Mouse (Mus musculus) lung, embryonic 16.5 days (tissue): ENCODE measurements around the gene B3galt1. TPM values are rescaled to one million over a fixed set of nuclear protein-coding genes. Genes with fewer than 3 reads are reported as not detected.

Source experiments
- ATAC-seq: fragments of 200-750 bp; cut with Nextera tagmentation; 2 replicates; pipeline ENCODE4 v1.8.0; 2017; ENCODE audit warnings: low read depth, mild to moderate bottlenecking, moderate library complexity
- H3K27ac ChIP-seq: fragments of 300-500 bp; sonication (generic); 2 replicates; pipeline ENCODE4 v1.5.1; 2014; ENCODE audit warnings: mild to moderate bottlenecking, control low read depth, low read length
- H3K27me3 ChIP-seq: fragments of 300-500 bp; sonication (generic); 2 replicates; pipeline ENCODE4 v1.6.1; 2014; ENCODE audit warnings: low read depth, low read length, mixed read lengths; ENCODE audit not compliant: control insufficient read depth, insufficient read depth
- H3K36me3 ChIP-seq: fragments of 300-500 bp; sonication (generic); 2 replicates; pipeline ENCODE4 v1.6.1; 2014; ENCODE audit warnings: low read length; ENCODE audit not compliant: control insufficient read depth, insufficient read depth
- H3K4me1 ChIP-seq: fragments of 300-500 bp; sonication (generic); replicated peaks from 2 replicates; pipeline ENCODE4 v1.6.1; 2014; ENCODE audit warnings: low read length, mixed read lengths; ENCODE audit not compliant: control insufficient read depth, insufficient read depth
- H3K4me2 ChIP-seq: fragments of 300-500 bp; sonication (generic); 2 replicates; pipeline ENCODE4 v1.6.1; 2014; ENCODE audit warnings: low read depth, low read length, control low read depth
- H3K4me3 ChIP-seq: fragments of 300-500 bp; sonication (generic); 2 replicates; pipeline ENCODE4 v1.5.1; 2014; ENCODE audit warnings: mild to moderate bottlenecking, low read length, control low read depth
- H3K9ac ChIP-seq: fragments of 300-500 bp; sonication (generic); 2 replicates; pipeline ENCODE4 v1.6.1; 2014; ENCODE audit warnings: low read length, control low read depth
- H3K9me3 ChIP-seq: fragments of 300-500 bp; sonication (generic); 2 replicates; pipeline ENCODE4 v1.6.1; 2016; ENCODE audit warnings: low read length; ENCODE audit not compliant: control insufficient read depth
- WGBS: fragments of 180-500 bp; shearing (Covaris S2); extraction: QIAGEN DNeasy Blood & Tissue Kit; methylation state at CpG from one replicate; pipeline ENCODE4 v1.1.7; 2014; 5-methylcytosine and 5-hydroxymethylcytosine counted together
- polyA plus RNA-seq: library from polyadenylated mRNA; unstranded; fragments of >200 nt; fragmentation: Nextera tagmentation; extraction: Ambion mirVana; gene quantifications from 2 replicates; pipeline ENCODE4 v1.2.1, GENCODE M21; 2015

The B3galt1 gene
- polyA plus RNA-seq, result 2.0 and 2.1 TPM in 2 replicates

DNA sequence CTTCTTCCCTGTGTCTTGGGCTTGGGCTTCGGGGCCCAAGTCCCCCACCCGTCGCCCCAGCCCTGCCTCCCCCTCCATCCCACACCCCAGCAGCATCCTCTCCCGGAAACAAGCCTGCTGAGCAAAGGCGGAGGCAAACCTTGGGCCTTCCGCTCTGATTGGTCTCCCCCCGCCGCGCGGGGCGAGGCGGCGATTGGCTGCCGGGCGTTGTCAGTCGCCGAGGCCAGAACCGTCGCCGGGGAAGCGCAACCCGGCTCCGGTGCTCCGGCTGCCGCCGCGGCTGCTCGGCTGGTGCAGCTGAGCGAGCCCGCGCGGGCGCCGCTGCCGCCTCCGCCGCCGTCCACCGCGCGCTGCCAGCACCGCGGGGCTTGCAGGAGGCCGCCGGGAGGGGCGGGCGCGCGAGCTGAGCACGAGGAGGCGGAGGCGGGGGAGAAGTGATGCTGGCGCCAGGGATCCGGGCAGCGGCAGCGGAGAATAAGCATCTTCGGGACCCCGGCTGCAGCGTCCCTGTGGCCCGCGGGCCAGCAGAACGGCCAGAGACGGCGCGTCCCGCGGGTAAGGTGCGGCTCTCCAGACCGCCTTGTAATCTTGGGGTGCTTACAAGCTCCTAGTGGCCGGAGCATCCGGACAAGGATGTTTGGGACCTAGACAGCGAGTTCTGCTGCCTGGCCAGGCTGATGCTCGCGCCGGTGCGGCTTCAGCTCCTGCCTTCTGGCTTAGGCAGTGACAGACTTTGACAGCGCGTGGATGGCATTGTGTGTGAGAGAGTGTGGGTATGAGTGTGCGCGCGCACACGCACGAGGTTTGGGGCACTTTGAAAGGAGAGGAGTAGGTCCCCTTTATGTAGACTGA is at the start of gene B3galt1:
B3galt1 (plus strand) TSS at position 392 of the 852 bp plus-strand sequence.
- H3K36me3 ChIP-seq, result no peaks in the 10 kb centered on the region
- under 1% methylated on average over 82 of the region's 83 CpGs for WGBS
- peak; percentile 98 for ATAC-seq

DNA sequence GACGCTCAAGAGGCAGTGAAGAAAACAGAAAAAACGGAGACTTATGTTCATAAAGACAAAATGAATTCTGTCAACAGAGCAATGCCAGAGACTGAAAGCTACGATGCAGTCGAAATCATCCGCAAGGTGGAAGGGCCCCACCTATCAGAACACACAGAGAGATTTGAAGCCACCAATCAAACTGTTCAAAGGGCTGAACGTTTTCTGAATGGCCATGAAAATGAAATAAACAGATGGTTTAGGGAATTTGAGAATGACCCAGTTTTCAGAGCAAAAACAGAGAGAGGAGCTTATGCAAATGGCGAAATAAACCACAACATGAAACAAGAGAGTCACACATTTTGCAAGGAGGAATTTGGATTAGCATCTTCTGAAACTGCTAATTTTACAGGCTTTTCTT is 49.3 kb upstream of the B3galt1 start:
- ATAC-seq, result no peak
- WGBS, result 85% methylated on average over 7 of the region's 7 CpGs
- Histone ChIP-seq H3K4me1 (no peaks in the 10 kb centered on the region), H3K27ac (no peak overlapping the region), H3K27me3 (no peaks in the 10 kb centered on the region), H3K4me2 (no peak overlapping the region), H3K9ac (no peak overlapping the region), H3K4me3 (no peak overlapping the region), H3K36me3 (no peaks in the 10 kb centered on the region), H3K9me3 (no peaks in the 10 kb centered on the region)

More for the DNA sequence above, at the start of gene B3galt1:
- peak within 1 kb of the TSS; percentile 45 for H3K9ac ChIP-seq
- peaks cover 12% of the 10 kb centered on the region for H3K27me3 ChIP-seq
- peak within 1 kb of the TSS; percentile 94 for H3K4me2 ChIP-seq
- no peak within 1 kb of the TSS for H3K27ac ChIP-seq
- H3K4me1 ChIP-seq, result peaks cover 11% of the 10 kb centered on the region
- H3K9me3 ChIP-seq, result no peaks in the 10 kb centered on the region
- peak within 1 kb of the TSS; percentile 66 for H3K4me3 ChIP-seq

DNA sequence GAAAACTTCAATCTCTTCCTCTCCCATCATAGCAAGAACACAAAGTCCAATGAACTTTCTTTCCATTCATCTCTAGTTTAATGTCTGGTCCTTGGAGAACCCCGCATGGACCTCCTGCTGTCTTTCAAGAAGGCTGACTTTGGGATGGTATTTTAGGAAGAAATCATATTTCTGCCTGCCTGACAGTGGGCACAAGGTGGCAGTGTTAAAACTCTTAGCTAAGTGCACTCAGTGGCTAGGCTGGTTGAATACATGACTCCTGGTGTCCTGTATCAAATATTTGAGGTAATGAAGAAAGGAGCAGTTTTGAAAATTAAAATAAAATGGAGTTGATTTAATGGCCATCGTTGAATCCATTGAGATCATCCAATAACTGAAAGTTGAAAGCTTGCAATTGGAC is 30.3 kb upstream of the B3galt1 start:
- no peak overlapping the region for H3K27ac ChIP-seq
- H3K9ac ChIP-seq, result no peak overlapping the region
- WGBS, result 90% methylated on average over 2 of the region's 2 CpGs
- H3K4me2 ChIP-seq, result no peak overlapping the region
- no peaks in the 10 kb centered on the region for H3K36me3 ChIP-seq
- ATAC-seq, result no peak
- no peaks in the 10 kb centered on the region for H3K4me1 ChIP-seq
- H3K4me3 ChIP-seq, result no peak overlapping the region
- no peaks in the 10 kb centered on the region for H3K9me3 ChIP-seq
- H3K27me3 ChIP-seq, result no peaks in the 10 kb centered on the region

DNA sequence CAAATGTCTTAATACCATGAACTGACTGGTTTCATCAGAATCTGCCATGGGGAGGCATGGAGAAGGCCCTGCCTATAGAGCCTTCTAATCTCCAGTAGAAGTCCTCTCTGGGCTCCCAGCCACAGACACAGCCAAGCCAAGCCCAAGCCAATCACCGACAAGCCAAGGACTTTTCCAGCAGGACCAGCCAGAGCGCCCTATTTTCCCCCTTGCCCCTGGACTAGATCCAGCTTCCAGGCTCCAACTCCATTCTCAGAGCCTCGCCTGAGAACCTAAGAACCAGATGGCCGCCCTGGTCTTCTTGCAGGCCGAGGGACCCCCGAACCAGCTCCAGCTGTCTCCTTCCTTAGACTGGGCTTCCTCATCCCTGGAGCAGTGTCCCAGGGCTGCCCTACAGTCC is 26.2 kb upstream of the B3galt1 start:
- Histone ChIP-seq H3K9me3 (no peaks in the 10 kb centered on the region), H3K4me1 (no peaks in the 10 kb centered on the region), H3K27ac (no peak overlapping the region), H3K4me3 (no peak overlapping the region), H3K36me3 (no peaks in the 10 kb centered on the region), H3K4me2 (no peak overlapping the region), H3K9ac (no peak overlapping the region), H3K27me3 (no peaks in the 10 kb centered on the region)
- 81% methylated on average over 6 of the region's 6 CpGs for WGBS
- ATAC-seq, result no peak

DNA sequence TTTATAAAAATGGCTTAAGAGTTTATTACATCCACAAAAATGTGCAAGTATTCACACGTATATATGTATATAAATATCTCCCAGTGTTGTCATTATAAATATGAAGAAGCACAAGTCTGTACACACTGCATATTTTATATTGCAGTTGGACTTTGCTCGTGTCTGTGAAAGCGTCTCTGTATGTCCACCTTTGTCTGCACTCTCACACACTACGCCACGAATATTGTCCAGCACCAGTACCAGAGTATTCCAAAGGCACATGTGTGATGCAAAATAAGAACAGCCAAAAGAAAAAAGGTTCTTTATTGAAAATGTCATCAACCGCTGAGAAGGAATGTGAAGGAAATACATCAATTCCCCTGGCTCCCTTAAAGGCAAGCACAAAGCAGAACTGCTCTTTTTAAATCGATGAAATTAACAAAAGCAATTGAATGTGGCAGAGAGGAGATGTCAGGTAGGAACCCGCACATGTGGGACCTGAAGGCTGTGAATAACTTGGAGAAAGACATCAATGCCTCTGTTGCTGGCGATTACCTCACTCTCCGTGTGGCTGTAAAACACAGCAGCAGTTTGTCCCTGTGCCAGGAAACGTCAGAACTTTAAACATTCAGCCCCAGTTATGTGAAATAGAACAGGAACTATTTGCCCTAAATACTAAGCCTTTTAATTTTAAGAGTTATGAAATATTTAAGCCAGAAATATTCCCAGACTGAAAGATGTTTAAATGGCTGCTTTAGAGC is 23.5 kb upstream of the B3galt1 start:
- WGBS, result 53% methylated on average over 11 of the region's 11 CpGs

DNA sequence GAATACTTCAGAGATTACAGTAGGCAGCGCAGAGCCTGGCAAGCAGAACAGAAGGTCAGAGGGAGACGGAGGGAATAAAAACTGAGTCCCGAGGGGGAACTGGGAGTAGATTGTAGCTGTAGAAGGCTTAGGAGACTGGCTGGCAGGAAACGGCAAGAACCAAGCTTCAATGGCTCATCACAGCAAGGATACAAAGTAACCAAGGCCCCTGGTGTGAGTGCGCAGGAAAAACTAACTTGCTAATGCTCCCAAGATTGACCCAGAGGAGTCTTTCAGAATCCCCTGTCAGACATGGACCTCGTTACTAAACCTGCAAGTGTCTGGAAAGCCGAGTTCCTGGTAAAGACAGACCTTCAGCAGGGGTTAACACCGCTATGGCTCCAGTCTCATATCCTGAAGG is 21.2 kb upstream of the B3galt1 start:
- H3K27me3 ChIP-seq, result no peaks in the 10 kb centered on the region
- no peaks in the 10 kb centered on the region for H3K4me1 ChIP-seq
- H3K9me3 ChIP-seq, result no peaks in the 10 kb centered on the region
- no peaks in the 10 kb centered on the region for H3K36me3 ChIP-seq
- no peak overlapping the region for H3K4me3 ChIP-seq
- no peak overlapping the region for H3K4me2 ChIP-seq
- no peak overlapping the region for H3K9ac ChIP-seq
- no peak overlapping the region for H3K27ac ChIP-seq
- ATAC-seq, result no peak
- WGBS, result 62% methylated on average over 8 of the region's 8 CpGs

More for the DNA sequence above, 23.5 kb upstream of the B3galt1 start:
- Histone ChIP-seq H3K4me1 (no peaks in the 10 kb centered on the region), H3K9ac (no peak overlapping the region), H3K4me2 (no peak overlapping the region), H3K36me3 (no peaks in the 10 kb centered on the region), H3K27me3 (no peaks in the 10 kb centered on the region), H3K9me3 (no peaks in the 10 kb centered on the region), H3K4me3 (no peak overlapping the region), H3K27ac (no peak overlapping the region)
- ATAC-seq, result no peak

DNA sequence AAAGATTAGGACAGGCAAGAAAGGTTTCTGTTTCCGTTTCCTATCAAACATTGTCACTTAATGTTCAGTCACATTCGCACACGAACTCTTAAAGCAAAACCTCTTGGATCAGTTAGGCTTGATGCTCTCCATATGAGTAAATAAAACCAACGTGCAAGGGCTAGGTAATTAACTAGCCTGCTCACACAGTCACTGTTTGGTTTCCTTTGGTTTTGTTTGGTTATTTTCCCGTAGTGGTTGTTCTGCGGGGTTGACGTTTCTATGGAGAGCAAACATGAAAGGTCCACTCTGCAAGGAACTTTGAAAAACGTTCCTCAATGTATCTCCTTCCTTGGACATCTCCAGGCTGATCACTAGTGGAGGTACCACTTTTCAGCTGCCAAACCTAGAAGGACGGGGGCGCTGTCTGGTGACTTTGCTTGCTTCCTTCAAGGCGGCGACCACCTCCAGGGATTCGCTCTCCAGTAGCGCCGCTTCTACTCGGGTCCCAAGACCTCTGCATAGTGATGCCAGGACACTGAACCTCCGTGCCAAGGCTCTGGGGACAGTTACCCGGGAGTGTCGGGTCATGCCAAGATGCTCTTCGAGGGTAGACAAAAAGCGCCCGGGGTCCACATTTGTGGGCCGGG is 706 bp upstream of the B3galt1 start:
- peak overlapping the region; percentile 45 for H3K9ac ChIP-seq
- peak overlapping the region; percentile 94 for H3K4me2 ChIP-seq
- H3K27ac ChIP-seq, result no peak overlapping the region
- H3K36me3 ChIP-seq, result no peaks in the 10 kb centered on the region
- peak overlapping the region; percentile 66 for H3K4me3 ChIP-seq
- WGBS, result 2% methylated on average over 23 of the region's 23 CpGs
- H3K4me1 ChIP-seq, result peaks cover 11% of the 10 kb centered on the region
- peaks cover 12% of the 10 kb centered on the region for H3K27me3 ChIP-seq
- ATAC-seq, result peak; percentile 68
- H3K9me3 ChIP-seq, result no peaks in the 10 kb centered on the region

DNA sequence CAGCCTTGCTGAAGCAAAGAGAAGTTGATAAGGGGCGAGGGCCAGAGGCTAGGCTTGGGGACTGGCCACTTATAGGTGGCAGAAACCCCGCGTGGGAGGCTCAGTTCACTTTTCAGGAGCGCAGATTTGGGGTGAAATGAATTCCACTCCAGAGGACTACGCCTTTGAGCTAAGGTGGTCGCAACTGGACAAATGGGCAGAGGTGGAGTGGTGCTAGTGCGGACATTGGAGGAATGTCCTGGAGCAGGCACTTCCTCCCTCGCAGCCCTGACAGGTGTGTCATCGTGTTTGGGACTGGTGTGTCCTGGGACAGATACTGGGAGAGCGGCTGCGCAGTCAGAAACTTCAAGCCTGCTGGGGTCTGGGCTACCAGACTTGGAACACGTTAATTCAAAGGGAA is 895 bp downstream of the B3galt1 start:
- H3K4me1 ChIP-seq, result peaks cover 11% of the 10 kb centered on the region
- H3K9me3 ChIP-seq, result no peaks in the 10 kb centered on the region
- no peaks in the 10 kb centered on the region for H3K36me3 ChIP-seq
- H3K27me3 ChIP-seq, result peaks cover 12% of the 10 kb centered on the region
- peak overlapping the region; percentile 66 for H3K4me3 ChIP-seq
- H3K9ac ChIP-seq, result peak overlapping the region; percentile 45; the same call in 1 of the 2 replicates
- 2% methylated on average over 12 of the region's 12 CpGs for WGBS
- no peak for ATAC-seq
- peak overlapping the region; percentile 94 for H3K4me2 ChIP-seq
- no peak overlapping the region for H3K27ac ChIP-seq

DNA sequence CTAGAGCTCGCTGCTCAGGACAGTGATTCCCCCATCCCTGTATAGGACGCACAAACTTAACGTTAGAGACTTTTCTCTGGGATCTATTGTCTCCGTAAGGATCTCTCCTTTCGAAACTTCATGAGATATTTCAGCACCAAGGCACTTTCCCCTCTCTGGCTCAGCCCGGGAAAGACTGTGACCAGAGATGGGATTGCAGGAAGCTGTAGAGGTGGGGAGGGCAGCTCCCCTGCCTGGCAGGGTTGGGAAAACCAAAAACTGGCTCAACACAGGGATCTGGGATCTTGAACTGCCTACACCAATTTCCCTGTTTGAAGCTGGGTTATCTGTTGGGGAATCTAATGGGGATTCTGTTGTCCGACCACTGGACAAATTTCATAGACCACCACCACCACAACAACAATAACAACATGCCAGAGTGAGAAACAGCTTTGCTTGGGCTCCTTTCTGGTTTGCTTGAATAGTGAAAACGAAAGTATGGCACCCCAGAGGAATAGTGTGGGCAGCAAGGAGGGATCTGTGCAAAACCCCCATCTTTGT is 1.5 kb downstream of the B3galt1 start:
- no peak overlapping the region for H3K27ac ChIP-seq
- peaks cover 12% of the 10 kb centered on the region for H3K27me3 ChIP-seq
- H3K9me3 ChIP-seq, result no peaks in the 10 kb centered on the region
- no peak overlapping the region for H3K4me3 ChIP-seq
- H3K4me1 ChIP-seq, result peaks cover 11% of the 10 kb centered on the region
- 14% methylated on average over 8 of the region's 8 CpGs for WGBS
- H3K4me2 ChIP-seq, result no peak overlapping the region; the same call in 1 of the 2 replicates
- no peak overlapping the region for H3K9ac ChIP-seq
- H3K36me3 ChIP-seq, result no peaks in the 10 kb centered on the region
- ATAC-seq, result no peak
